ENCODE assay signal across 9 mouse cellular contexts in the genomic region with DNA sequence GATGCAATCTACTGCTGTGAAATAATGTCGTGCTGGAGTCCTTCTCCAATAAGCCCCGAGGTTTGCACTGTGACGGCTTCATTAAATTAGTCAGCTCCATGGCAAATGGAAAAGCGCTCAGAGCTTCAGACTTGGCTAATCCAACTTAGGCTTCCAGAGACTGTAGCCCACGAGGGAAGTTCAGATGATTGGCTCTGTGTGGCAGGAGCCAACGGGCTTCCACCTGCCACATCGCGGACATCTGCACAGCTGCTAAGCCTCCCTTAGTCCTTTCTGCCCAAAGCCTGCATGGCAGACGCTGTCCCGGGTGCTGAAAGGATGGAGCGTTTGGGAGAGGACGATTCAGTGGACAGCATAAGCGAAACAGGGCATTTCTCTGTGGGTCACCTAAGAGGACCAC.
A peak's percentile ranks its signal among the peaks of the same experiment; 100 is the strongest.
DNase-seq lines count a peak whose midpoint lies in the region; ATAC-seq lines count a peak whose summit lies in the region.
"Had no signal": no experiment of that assay in that cellular context is flagged by ENCODE, and none has a peak within 500 bp of the region (broad histone marks: within the 10 kb centered on the region; RNA-seq: fewer than 3 reads in every experiment).

No protein-coding gene starts in this region.

- peak; percentile 56 for ATAC-seq in common myeloid progenitor, adult 5-6 weeks (replicated peaks; ENCODE audit: low read depth, poor library complexity, severe bottlenecking)
- ATAC-seq in hindbrain, embryonic 15.5 days (ENCODE audit: low FRiP score, low read depth), result peak; percentile 65
- ATAC-seq in neural tube, embryonic 11.5 days (ENCODE audit: insufficient read depth, low FRiP score, low TSS enrichment), result no peak

- peak; percentile 30 for DNase-seq in gastrocnemius, postnatal 10 days
- DNase-seq in gastrocnemius, postnatal 36 days, result no peak
- DNase-seq in 416B (ENCODE audit: low read depth), result peak; percentile 19
- DNase-seq in neural tube, embryonic 11.5 days (ENCODE audit: low spot score), result peak; percentile 73
- DNase-seq in left cerebral cortex, adult 9 months (ENCODE audit: low spot score in 2 of 2), result no peak
- no peak for DNase-seq in thymus, postnatal 10 days (ENCODE audit: low spot score in 2 of 2)

- H3K36me3 ChIP-seq in hindbrain, embryonic 15.5 days, result no peaks in the 10 kb centered on the region
- no peaks in the 10 kb centered on the region for H3K36me3 ChIP-seq in neural tube, embryonic 11.5 days (ENCODE audit: control insufficient read depth, insufficient read depth, low read length)

- no peaks in the 10 kb centered on the region for H3K27me3 ChIP-seq in hindbrain, embryonic 15.5 days
- H3K27me3 ChIP-seq in neural tube, embryonic 11.5 days (ENCODE audit: control insufficient read depth, insufficient read depth, low read length), result no peaks in the 10 kb centered on the region

- H3K4me1 ChIP-seq in hindbrain, embryonic 15.5 days (replicated peaks), result peaks cover 28% of the 10 kb centered on the region
- no peaks in the 10 kb centered on the region for H3K4me1 ChIP-seq in neural tube, embryonic 11.5 days (ENCODE audit: control insufficient read depth, insufficient read depth, low read length)

- H3K4me3 ChIP-seq in hindbrain, embryonic 15.5 days, result no peak overlapping the region
- no peak overlapping the region for H3K4me3 ChIP-seq in neural tube, embryonic 11.5 days (ENCODE audit: low read depth, low read length)

- peak overlapping the region; percentile 79 for H3K27ac ChIP-seq in hindbrain, embryonic 15.5 days (replicated peaks)
- H3K27ac ChIP-seq in neural tube, embryonic 11.5 days (ENCODE audit: low read depth, low read length), result no peak overlapping the region
- H3K27ac ChIP-seq: macrophage had no signal

- H3K9ac ChIP-seq in hindbrain, embryonic 15.5 days, result no peak overlapping the region
- H3K9ac ChIP-seq in neural tube, embryonic 11.5 days (ENCODE audit: low read length), result no peak overlapping the region

- WGBS in hindbrain, embryonic 15.5 days, result 11% methylated on average over 13 of the region's 13 CpGs
- 30% methylated on average over 13 of the region's 13 CpGs for WGBS in neural tube, embryonic 11.5 days

- H3K4me2 ChIP-seq in hindbrain, embryonic 15.5 days, result peak overlapping the region; percentile 40
- H3K4me2 ChIP-seq in neural tube, embryonic 11.5 days (ENCODE audit: low read depth), result no peak overlapping the region

- intact Hi-C loops in gastrocnemius, postnatal 36 days (cut with DNase I), result no loop called here

- H3K9me3 ChIP-seq in hindbrain, embryonic 15.5 days, result no peaks in the 10 kb centered on the region
- no peaks in the 10 kb centered on the region for H3K9me3 ChIP-seq in neural tube, embryonic 11.5 days (ENCODE audit: control insufficient read depth, low read length)

Comparison
In these comparisons a context has a peak if more than half of its experiments do, and no peak if none do; other contexts are left out.
1. DNase-seq: peak in gastrocnemius, postnatal 10 days (single experiment), 416B (single experiment) and neural tube, embryonic 11.5 days (single experiment); none in gastrocnemius, postnatal 36 days (0 of 2), left cerebral cortex, adult 9 months (0 of 2) and thymus, postnatal 10 days (0 of 2).